Mouse (Mus musculus) liver, postnatal 0 days (tissue): ENCODE data around the gene Znhit6. TPM values are rescaled to one million over a fixed set of nuclear protein-coding genes. Genes with fewer than 3 reads are reported as not detected.

Experiments used
- ATAC-seq: fragments of 200-750 bp; cut with Nextera tagmentation; 2 replicates; pipeline ENCODE4 v1.8.0; 2017; ENCODE audit warnings: mild to moderate bottlenecking, moderate library complexity
- DNase-seq: peaks from one replicate; pipeline ENCODE4 v3.0.0-alpha.2; 2016
- H3K27ac ChIP-seq: fragments of 300-500 bp; sonication (generic); 2 replicates; pipeline ENCODE4 v1.5.1; 2014; ENCODE audit warnings: antibody characterized with exemption, moderate library complexity, mild to moderate bottlenecking, low read depth
- H3K27me3 ChIP-seq: fragments of 300-500 bp; sonication (generic); 2 replicates; pipeline ENCODE4 v1.6.1; 2014; ENCODE audit warnings: low read length, control low read depth, mixed read lengths; ENCODE audit not compliant: insufficient read depth
- H3K36me3 ChIP-seq: fragments of 300-500 bp; sonication (generic); replicated peaks from 2 replicates; pipeline ENCODE4 v1.6.1; 2014; ENCODE audit warnings: mild to moderate bottlenecking, control low read depth, low read length, moderate library complexity, mixed read lengths; ENCODE audit not compliant: insufficient read depth
- H3K4me1 ChIP-seq: fragments of 300-500 bp; sonication (generic); 2 replicates; pipeline ENCODE4 v1.6.1; 2014; ENCODE audit warnings: antibody characterized with exemption, mild to moderate bottlenecking, control low read depth; ENCODE audit not compliant: insufficient read depth
- H3K4me2 ChIP-seq: fragments of 300-500 bp; sonication (generic); 2 replicates; pipeline ENCODE4 v1.6.1; 2014; ENCODE audit warnings: low read depth, mild to moderate bottlenecking, low read length, moderate library complexity, mixed read lengths
- H3K4me3 ChIP-seq: fragments of 300-500 bp; sonication (generic); 2 replicates; pipeline ENCODE4 v1.5.1; 2014; ENCODE audit warnings: low read depth, low read length
- H3K9ac ChIP-seq: fragments of 300-500 bp; sonication (generic); replicated peaks from 2 replicates; pipeline ENCODE4 v1.6.1; 2014; ENCODE audit warnings: mild to moderate bottlenecking, moderate library complexity
- H3K9me3 ChIP-seq: fragments of 300-500 bp; sonication (generic); 2 replicates; pipeline ENCODE4 v1.6.1; 2016; ENCODE audit warnings: mild to moderate bottlenecking, control low read depth, low read length, mixed read lengths
- CTCF ChIP-seq: sonication (generic); IDR thresholded peaks from 2 replicates; pipeline ENCODE4 v1.5.1; 2016; ENCODE audit warnings: antibody characterized with exemption, low read depth
- EP300 ChIP-seq: IDR thresholded peaks from 2 replicates; pipeline ENCODE4 v1.6.1; 2016; ENCODE audit warnings: antibody characterized with exemption, low read depth, mild to moderate bottlenecking
- WGBS: fragments of 180-500 bp; shearing (Covaris S2); extraction: QIAGEN DNeasy Blood & Tissue Kit; methylation state at CpG from one replicate; pipeline ENCODE4 v1.1.7; 2014; ENCODE audit not compliant: insufficient replicate concordance; 5-methylcytosine and 5-hydroxymethylcytosine counted together
- polyA plus RNA-seq: library from polyadenylated mRNA; unstranded; fragments of >200 nt; fragmentation: Nextera tagmentation; extraction: Ambion mirVana; gene quantifications from 2 replicates; pipeline ENCODE4 v1.2.1, GENCODE M21; 2015

The Znhit6 gene
- polyA plus RNA-seq, 1 experiment from 2014 or later = 11.3 TPM

DNA sequence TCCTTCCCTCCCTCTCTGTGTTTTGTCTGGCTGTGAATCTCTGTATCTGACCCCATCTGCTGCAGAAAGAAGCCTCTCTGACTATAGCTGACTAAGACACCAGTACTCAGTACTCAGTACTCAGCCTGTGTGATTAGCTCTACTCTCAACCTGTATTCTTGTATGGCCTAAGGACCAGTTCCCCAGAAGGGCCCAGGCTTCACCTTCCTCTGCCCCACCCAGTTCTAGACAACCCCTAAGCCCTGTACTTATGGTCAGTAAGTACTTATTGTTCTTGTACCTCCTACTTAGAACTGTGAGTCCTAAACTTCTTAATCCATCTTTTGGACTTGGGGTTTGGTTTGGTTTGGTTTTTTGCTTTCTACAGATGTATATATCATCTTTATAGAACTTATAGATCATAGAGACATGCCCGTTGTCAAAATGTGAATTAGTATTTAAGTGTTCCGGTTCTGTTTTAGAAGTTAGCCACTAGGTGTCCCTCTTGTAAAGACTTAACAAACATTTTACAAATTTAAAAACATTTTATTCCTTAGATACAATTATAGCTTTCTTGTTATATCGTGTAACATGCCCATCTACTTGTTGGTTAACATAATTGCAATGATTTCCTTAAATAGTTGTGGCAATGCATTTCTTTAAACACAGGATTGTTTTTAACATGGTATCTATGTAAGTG lies 7.7 kb downstream of the Znhit6 start:
- H3K4me1 ChIP-seq = no peaks in the 10 kb centered on the region
- WGBS = 47% methylated on average over 3 of the region's 3 CpGs

DNA sequence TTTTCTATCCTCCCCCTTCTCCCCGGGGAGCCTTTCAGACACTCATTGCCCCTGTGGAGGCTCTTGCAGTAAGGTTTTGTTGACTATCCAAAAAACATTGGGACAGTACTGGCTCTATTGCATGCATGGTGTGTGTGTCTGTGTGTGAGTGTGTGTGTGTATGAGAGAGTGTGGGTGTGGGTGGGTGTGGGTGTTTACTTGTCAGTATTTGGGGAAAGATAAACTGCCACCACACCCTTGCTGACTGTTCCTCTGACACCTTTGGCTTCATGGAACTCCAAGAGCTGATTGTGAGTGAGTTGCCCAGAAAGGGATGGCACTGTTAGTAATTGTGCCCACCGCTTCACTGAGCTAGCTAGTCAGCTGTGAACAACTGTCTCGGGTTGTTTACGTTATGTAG lies 14.6 kb downstream of the Znhit6 start:
- TF ChIP-seq EP300 (no peak), CTCF (no peak)
- 72% methylated on average over 4 of the region's 4 CpGs for WGBS
- Histone ChIP-seq H3K4me2 (peak overlapping the region; percentile 34), H3K4me1 (peaks cover 8% of the 10 kb centered on the region; the same call in 1 of the 2 replicates), H3K4me3 (no peak overlapping the region), H3K9ac (peak overlapping the region; percentile 21; the same call in 1 of the 2 replicates), H3K9me3 (no peaks in the 10 kb centered on the region), H3K27ac (peak overlapping the region; percentile 69), H3K36me3 (peaks cover 14% of the 10 kb centered on the region), H3K27me3 (no peaks in the 10 kb centered on the region)
- ATAC-seq (peak; percentile 85), DNase-seq (no peak)

More for the DNA sequence above, 7.7 kb downstream of the Znhit6 start:
- ATAC-seq (no peak), DNase-seq (no peak)
- Histone ChIP-seq H3K9me3 (no peaks in the 10 kb centered on the region), H3K27me3 (no peaks in the 10 kb centered on the region), H3K27ac (no peak overlapping the region), H3K9ac (no peak overlapping the region), H3K4me3 (no peak overlapping the region), H3K4me2 (no peak overlapping the region), H3K36me3 (peaks cover 24% of the 10 kb centered on the region)
- no peak for TF ChIP-seq EP300
- TF ChIP-seq CTCF = peak; percentile 44

DNA sequence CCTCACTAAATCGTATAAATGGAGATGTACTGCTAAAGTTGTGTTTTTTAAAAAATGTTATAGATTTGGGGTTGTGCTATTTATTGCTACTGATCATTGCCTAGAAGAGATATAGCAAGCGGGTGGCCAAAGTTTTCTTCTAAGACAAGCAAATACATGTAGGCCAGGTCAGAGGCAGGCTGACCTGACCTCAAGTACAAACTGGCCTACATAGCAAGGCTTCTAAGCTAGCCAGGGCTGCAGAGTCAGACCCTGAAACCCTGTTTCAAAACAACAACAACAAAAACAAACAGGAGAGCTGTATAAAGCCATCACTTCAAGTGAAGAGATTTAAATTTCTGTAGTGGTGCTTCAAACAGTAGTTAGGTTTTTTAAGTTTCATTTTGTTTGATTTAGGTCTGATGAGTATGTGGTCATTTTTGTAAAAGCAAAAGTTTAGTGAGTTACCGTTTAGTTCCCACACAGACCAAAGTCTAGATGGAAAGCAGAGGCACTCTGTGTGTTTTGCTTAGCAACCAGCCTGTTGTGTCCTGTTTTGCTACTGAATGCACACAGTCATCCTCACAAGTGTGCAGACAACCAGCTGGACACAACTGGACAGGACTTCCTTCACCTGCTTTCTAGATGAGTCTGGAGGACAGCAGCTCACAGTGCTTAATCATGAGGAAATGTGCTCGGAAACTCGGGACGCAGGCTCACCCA lies 16.0 kb downstream of the Znhit6 start:
- H3K9me3 ChIP-seq = no peaks in the 10 kb centered on the region
- peak overlapping the region; percentile 69 for H3K27ac ChIP-seq
- peak; percentile 79 for ATAC-seq
- H3K4me2 ChIP-seq = peak overlapping the region; percentile 4; the same call in 1 of the 2 replicates
- H3K4me1 ChIP-seq = peaks cover 8% of the 10 kb centered on the region; the same call in 1 of the 2 replicates
- H3K27me3 ChIP-seq = no peaks in the 10 kb centered on the region
- H3K4me3 ChIP-seq = no peak overlapping the region
- WGBS = 78% methylated on average over 6 of the region's 6 CpGs
- no peak for DNase-seq
- H3K9ac ChIP-seq = no peak overlapping the region
- TF ChIP-seq CTCF (no peak), EP300 (no peak)
- peaks cover 5% of the 10 kb centered on the region for H3K36me3 ChIP-seq

DNA sequence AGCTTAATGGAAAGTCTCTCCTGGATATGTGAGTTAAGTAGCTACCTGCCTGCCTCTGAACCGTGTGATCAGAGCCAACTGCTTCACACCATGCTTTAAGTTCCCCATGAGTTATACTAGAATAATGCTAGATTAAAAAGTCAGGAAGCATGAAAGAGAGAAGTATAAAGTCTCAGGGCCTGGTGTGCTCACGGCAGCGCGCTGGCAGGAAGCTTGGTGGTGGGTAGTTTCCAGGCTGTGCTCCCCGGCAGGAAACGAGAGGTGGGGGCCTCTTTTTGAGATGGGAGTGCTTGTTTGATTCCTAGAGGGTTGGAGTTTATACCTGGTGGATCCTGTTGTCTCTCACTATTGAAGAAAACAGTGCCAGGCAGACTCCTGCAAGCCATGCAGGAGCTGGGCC lies 19.3 kb downstream of the Znhit6 start:
- H3K4me1 ChIP-seq = peaks cover 8% of the 10 kb centered on the region; the same call in 1 of the 2 replicates
- peaks cover 5% of the 10 kb centered on the region for H3K36me3 ChIP-seq
- TF ChIP-seq EP300 = no peak
- no peak for TF ChIP-seq CTCF
- no peaks in the 10 kb centered on the region for H3K27me3 ChIP-seq
- DNase-seq = no peak
- ATAC-seq = no peak
- H3K27ac ChIP-seq = no peak overlapping the region
- H3K4me2 ChIP-seq = no peak overlapping the region
- no peaks in the 10 kb centered on the region for H3K9me3 ChIP-seq
- no peak overlapping the region for H3K4me3 ChIP-seq
- H3K9ac ChIP-seq = no peak overlapping the region
- WGBS = 58% methylated on average over 6 of the region's 6 CpGs

DNA sequence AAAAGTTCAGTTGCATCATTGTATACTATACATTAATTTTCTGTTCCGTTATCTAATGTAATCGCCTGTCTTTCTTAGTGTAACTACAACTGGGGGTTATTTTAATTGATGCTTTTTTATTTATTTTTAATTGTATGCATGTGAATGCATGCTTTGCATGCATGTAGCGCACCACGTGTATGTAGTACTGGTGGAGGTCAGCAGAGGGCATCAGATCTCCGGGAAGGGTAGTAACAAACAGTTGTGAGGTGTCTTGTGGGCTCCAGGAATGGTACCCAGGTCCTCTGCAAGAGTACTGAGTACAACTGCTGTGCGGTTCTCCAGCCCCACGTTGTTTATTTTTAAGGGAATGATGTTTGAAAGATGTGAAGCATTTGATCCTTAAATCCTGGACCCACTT lies 23.1 kb downstream of the Znhit6 start:
- H3K4me1 ChIP-seq = no peaks in the 10 kb centered on the region
- WGBS = 86% methylated on average over 7 of the region's 7 CpGs
- no peak overlapping the region for H3K4me2 ChIP-seq
- DNase-seq (no peak), ATAC-seq (no peak)
- H3K4me3 ChIP-seq = no peak overlapping the region
- TF ChIP-seq EP300 (no peak), CTCF (peak; percentile 32)
- no peaks in the 10 kb centered on the region for H3K27me3 ChIP-seq
- no peak overlapping the region for H3K9ac ChIP-seq
- H3K9me3 ChIP-seq = no peaks in the 10 kb centered on the region
- no peak overlapping the region for H3K27ac ChIP-seq
- H3K36me3 ChIP-seq = peaks cover 9% of the 10 kb centered on the region

DNA sequence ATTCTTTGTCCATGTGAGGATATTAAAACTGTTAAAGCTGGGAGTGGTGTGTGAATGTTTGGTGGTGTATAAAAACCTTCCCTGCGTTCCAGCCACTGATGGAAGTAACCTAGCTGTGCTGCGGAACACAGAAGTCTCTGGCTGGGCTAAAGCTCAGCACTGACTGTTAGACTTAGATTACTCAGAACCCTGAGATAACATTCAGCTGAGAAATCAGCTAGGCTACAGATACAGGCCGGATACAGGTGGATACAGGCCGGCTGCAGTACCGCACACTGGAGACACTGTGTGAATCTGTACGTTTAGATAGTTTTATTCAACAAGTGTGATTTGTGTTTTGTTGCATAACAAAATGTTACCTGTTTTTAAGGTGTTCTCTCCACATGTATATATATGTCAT lies 24.8 kb downstream of the Znhit6 start:
- H3K9me3 ChIP-seq = no peaks in the 10 kb centered on the region
- ATAC-seq (no peak), DNase-seq (no peak)
- no peak overlapping the region for H3K27ac ChIP-seq
- no peak overlapping the region for H3K4me2 ChIP-seq
- H3K36me3 ChIP-seq = peaks cover 11% of the 10 kb centered on the region
- H3K4me1 ChIP-seq = no peaks in the 10 kb centered on the region
- H3K27me3 ChIP-seq = no peaks in the 10 kb centered on the region
- H3K9ac ChIP-seq = no peak overlapping the region
- H3K4me3 ChIP-seq = no peak overlapping the region
- TF ChIP-seq EP300 (no peak), CTCF (no peak)
- WGBS = 65% methylated on average over 6 of the region's 6 CpGs
